Mouse (Mus musculus) hindbrain, embryonic 13.5 days (tissue): ENCODE results near the gene AC134908.4. TPM values are rescaled to one million over a fixed set of nuclear protein-coding genes. Genes with fewer than 3 reads are reported as not detected.

Experiments used
- ATAC-seq: fragments of 200-750 bp; cut with Nextera tagmentation; 2 replicates; pipeline ENCODE4 v1.8.0; 2017; ENCODE audit warnings: moderate TSS enrichment; ENCODE audit not compliant: low FRiP score
- H3K27ac ChIP-seq: fragments of 300-500 bp; sonication (generic); 2 replicates; pipeline ENCODE4 v1.5.1; 2015; ENCODE audit warnings: inconsistent platforms, mild to moderate bottlenecking, moderate library complexity
- H3K27me3 ChIP-seq: fragments of 300-500 bp; sonication (generic); 2 replicates; pipeline ENCODE4 v1.6.1; 2015; ENCODE audit warnings: mild to moderate bottlenecking, inconsistent platforms
- H3K36me3 ChIP-seq: fragments of 300-500 bp; sonication (generic); 2 replicates; pipeline ENCODE4 v1.6.1; 2015; ENCODE audit warnings: mild to moderate bottlenecking, inconsistent platforms
- H3K4me1 ChIP-seq: fragments of 300-500 bp; sonication (generic); replicated peaks from 2 replicates; pipeline ENCODE4 v1.6.1; 2015; ENCODE audit warnings: inconsistent platforms
- H3K4me2 ChIP-seq: fragments of 300-500 bp; sonication (generic); 2 replicates; pipeline ENCODE4 v1.6.1; 2015; ENCODE audit warnings: inconsistent platforms, mild to moderate bottlenecking, moderate library complexity
- H3K4me3 ChIP-seq: fragments of 300-500 bp; sonication (generic); 2 replicates; pipeline ENCODE4 v1.5.1; 2015; ENCODE audit warnings: mild to moderate bottlenecking, inconsistent platforms
- H3K9ac ChIP-seq: fragments of 300-500 bp; sonication (generic); 2 replicates; pipeline ENCODE4 v1.6.1; 2015; ENCODE audit warnings: mild to moderate bottlenecking, inconsistent platforms
- H3K9me3 ChIP-seq: fragments of 300-500 bp; sonication (generic); 2 replicates; pipeline ENCODE4 v1.6.1; 2016; ENCODE audit warnings: inconsistent platforms
- WGBS: fragments of 180-500 bp; shearing (Covaris S2); methylation state at CpG from one replicate; pipeline ENCODE4 v1.1.7; 2015; 5-methylcytosine and 5-hydroxymethylcytosine counted together
- polyA plus RNA-seq: library from polyadenylated mRNA; unstranded; fragments of >200 nt; fragmentation: Nextera tagmentation; extraction: Ambion mirVana; gene quantifications from 2 replicates; pipeline ENCODE4 v1.2.1, GENCODE M21; 2015

The AC134908.4 gene
- polyA plus RNA-seq, 1 experiment from 2014 or later, result 0.60 TPM

- Histone ChIP-seq H3K36me3 (peaks cover 71% of the 10 kb centered on the region), H3K9me3 (no peaks in the 10 kb centered on the region), H3K4me1 (peaks cover 31% of the 10 kb centered on the region), H3K27ac (no peak overlapping the region), H3K27me3 (no peaks in the 10 kb centered on the region), H3K4me2 (no peak overlapping the region), H3K4me3 (no peak overlapping the region), H3K9ac (no peak overlapping the region)
- no peak for ATAC-seq
- WGBS, result 87% methylated on average over 6 of the region's 6 CpGs
Measured at GRCm38 (mm10) chr17:25781339-25781738, 14.1 kb downstream of the AC134908.4 start.

- Histone ChIP-seq H3K9me3 (no peaks in the 10 kb centered on the region), H3K4me2 (no peak overlapping the region), H3K36me3 (peaks cover 57% of the 10 kb centered on the region), H3K27me3 (no peaks in the 10 kb centered on the region), H3K4me1 (peaks cover 16% of the 10 kb centered on the region), H3K27ac (no peak overlapping the region), H3K9ac (no peak overlapping the region), H3K4me3 (no peak overlapping the region)
- no peak for ATAC-seq
- WGBS, result 97% methylated on average over 5 of the region's 5 CpGs
Measured at GRCm38 (mm10) chr17:25777948-25778347, 17.5 kb downstream of the AC134908.4 start.

GRCm38 (mm10) chr17:25775318-25776062, 20.0 kb downstream of the AC134908.4 start:
- H3K36me3 ChIP-seq, result peaks cover 33% of the 10 kb centered on the region
- H3K27me3 ChIP-seq, result no peaks in the 10 kb centered on the region
- no peak overlapping the region for H3K9ac ChIP-seq
- ATAC-seq, result no peak
- no peak overlapping the region for H3K4me3 ChIP-seq
- no peak overlapping the region for H3K27ac ChIP-seq
- H3K4me1 ChIP-seq, result peaks cover 13% of the 10 kb centered on the region
- no peak overlapping the region for H3K4me2 ChIP-seq
- H3K9me3 ChIP-seq, result no peaks in the 10 kb centered on the region
- 84% methylated on average over 10 of the region's 10 CpGs for WGBS

GRCm38 (mm10) chr17:25773549-25774120, 21.8 kb downstream of the AC134908.4 start, which contains the start of gene Narfl:
Gene Narfl (plus strand): TSS chr17:25773776.
- peak within 1 kb of the TSS; percentile 89 for H3K9ac ChIP-seq
- under 1% methylated on average over 37 of the region's 37 CpGs for WGBS
- no peaks in the 10 kb centered on the region for H3K9me3 ChIP-seq
- peaks cover 20% of the 10 kb centered on the region for H3K36me3 ChIP-seq
- peak; percentile 88 for ATAC-seq
- H3K27me3 ChIP-seq, result peaks cover 7% of the 10 kb centered on the region
- H3K4me1 ChIP-seq, result peaks cover 13% of the 10 kb centered on the region
- peak within 1 kb of the TSS; percentile 89 for H3K4me2 ChIP-seq
- H3K4me3 ChIP-seq, result peak within 1 kb of the TSS; percentile 78
- 0 out of 2 replicates have a peak within 1 kb of the TSS, but pooled peaks have one; percentile 55 for H3K27ac ChIP-seq

GRCm38 (mm10) chr17:25769331-25769730, 26.1 kb downstream of the AC134908.4 start:
- H3K36me3 ChIP-seq, result no peaks in the 10 kb centered on the region
- peaks cover 32% of the 10 kb centered on the region for H3K27me3 ChIP-seq
- peaks cover 9% of the 10 kb centered on the region for H3K4me1 ChIP-seq
- H3K9me3 ChIP-seq, result no peaks in the 10 kb centered on the region
- H3K27ac ChIP-seq, result no peak overlapping the region
- H3K9ac ChIP-seq, result no peak overlapping the region
- no peak for ATAC-seq
- WGBS, result 60% methylated on average over 9 of the region's 9 CpGs
- no peak overlapping the region for H3K4me2 ChIP-seq
- no peak overlapping the region for H3K4me3 ChIP-seq

- Histone ChIP-seq H3K27ac (no peak overlapping the region), H3K27me3 (peaks cover 35% of the 10 kb centered on the region), H3K4me3 (no peak overlapping the region), H3K4me2 (no peak overlapping the region), H3K9ac (no peak overlapping the region), H3K9me3 (no peaks in the 10 kb centered on the region), H3K4me1 (peaks cover 3% of the 10 kb centered on the region; the same call in 1 of the 2 replicates), H3K36me3 (no peaks in the 10 kb centered on the region)
- 42% methylated on average over 5 of the region's 5 CpGs for WGBS
- ATAC-seq, result no peak
Measured at GRCm38 (mm10) chr17:25765886-25766285, 29.6 kb downstream of the AC134908.4 start.

GRCm38 (mm10) chr17:25762591-25762990, 32.9 kb downstream of the AC134908.4 start:
- Histone ChIP-seq H3K4me3 (no peak overlapping the region), H3K27me3 (peaks cover 33% of the 10 kb centered on the region), H3K27ac (no peak overlapping the region), H3K9ac (no peak overlapping the region), H3K4me2 (no peak overlapping the region), H3K36me3 (no peaks in the 10 kb centered on the region), H3K9me3 (no peaks in the 10 kb centered on the region), H3K4me1 (peaks cover 3% of the 10 kb centered on the region; the same call in 1 of the 2 replicates)
- no peak for ATAC-seq
- WGBS, result 35% methylated on average over 3 of the region's 3 CpGs

GRCm38 (mm10) chr17:25761561-25761970, 33.9 kb downstream of the AC134908.4 start:
- Histone ChIP-seq H3K4me3 (no peak overlapping the region), H3K4me2 (no peak overlapping the region), H3K4me1 (peaks cover 3% of the 10 kb centered on the region; the same call in 1 of the 2 replicates), H3K36me3 (no peaks in the 10 kb centered on the region), H3K9ac (no peak overlapping the region), H3K9me3 (no peaks in the 10 kb centered on the region), H3K27ac (no peak overlapping the region), H3K27me3 (peaks cover 30% of the 10 kb centered on the region)
- no peak for ATAC-seq
- WGBS, result 42% methylated on average over 4 of the region's 4 CpGs

GRCm38 (mm10) chr17:25760148-25760547, 35.3 kb downstream of the AC134908.4 start:
- no peak for ATAC-seq
- Histone ChIP-seq H3K4me3 (no peak overlapping the region), H3K4me2 (no peak overlapping the region), H3K4me1 (no peaks in the 10 kb centered on the region), H3K36me3 (no peaks in the 10 kb centered on the region), H3K9me3 (no peaks in the 10 kb centered on the region), H3K27me3 (peaks cover 28% of the 10 kb centered on the region), H3K9ac (no peak overlapping the region), H3K27ac (no peak overlapping the region)
- WGBS, result 81% methylated on average over 8 of the region's 8 CpGs

GRCm38 (mm10) chr17:25757691-25758090, 37.8 kb downstream of the AC134908.4 start:
- 75% methylated on average over 3 of the region's 3 CpGs for WGBS
- no peaks in the 10 kb centered on the region for H3K36me3 ChIP-seq

GRCm38 (mm10) chr17:25756378-25757242, 38.8 kb downstream of the AC134908.4 start:
- no peak for ATAC-seq
- Histone ChIP-seq H3K9me3 (no peaks in the 10 kb centered on the region), H3K9ac (no peak overlapping the region), H3K27me3 (peaks cover 41% of the 10 kb centered on the region), H3K4me1 (peaks cover 3% of the 10 kb centered on the region), H3K36me3 (no peaks in the 10 kb centered on the region), H3K27ac (no peak overlapping the region), H3K4me2 (no peak overlapping the region), H3K4me3 (no peak overlapping the region)
- WGBS, result 83% methylated on average over 9 of the region's 9 CpGs

More at GRCm38 (mm10) chr17:25757691-25758090, 37.8 kb downstream of the AC134908.4 start:
- Histone ChIP-seq H3K9ac (no peak overlapping the region), H3K4me3 (no peak overlapping the region), H3K9me3 (no peaks in the 10 kb centered on the region), H3K4me1 (no peaks in the 10 kb centered on the region), H3K4me2 (no peak overlapping the region), H3K27ac (no peak overlapping the region), H3K27me3 (peaks cover 43% of the 10 kb centered on the region)
- ATAC-seq, result no peak
